In the genomic region with DNA sequence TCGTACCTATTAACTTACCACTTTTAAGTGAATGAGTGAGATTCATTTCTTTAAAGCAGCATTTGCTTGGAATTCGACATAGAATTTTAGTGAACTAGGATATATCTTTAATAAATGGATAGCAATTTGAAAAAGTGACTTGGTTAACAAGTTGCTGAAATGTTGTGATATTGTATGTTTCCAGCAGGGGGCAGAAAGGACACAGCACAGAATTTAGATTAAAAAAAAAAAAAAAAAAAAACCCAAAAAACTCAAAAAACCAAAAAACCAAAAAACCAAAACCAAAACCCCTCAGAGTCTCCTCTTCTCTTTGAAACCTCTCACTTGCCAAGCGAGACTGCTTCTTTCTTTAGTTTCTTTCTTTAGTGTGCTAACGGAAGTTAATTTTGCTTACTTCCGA, we compare ENCODE assay signal across 8 mouse cellular contexts. TPM values are rescaled to one million over a fixed set of nuclear protein-coding genes. Genes with fewer than 3 reads are reported as not detected.
A peak's percentile ranks its signal among the peaks of the same experiment; 100 is the strongest.
DNase-seq lines count a peak whose midpoint lies in the region; ATAC-seq and TF ChIP-seq lines count a peak whose summit lies in the region.

No protein-coding gene starts in this region.

- peak; percentile 33 for DNase-seq in kidney, postnatal 10 days
- peak; percentile 61 for DNase-seq in R1 (ENCODE audit: low read depth, low spot score)
- no peak for DNase-seq in gastrocnemius, postnatal 36 days
- no peak for DNase-seq in left cerebral cortex, adult 8-10 months (ENCODE audit: low spot score in 2 of 2)
- DNase-seq in forebrain, embryonic 10.5 days (ENCODE audit: extremely low spot score, low spot score) = no peak

- H3K9ac ChIP-seq in kidney, embryonic 15.5 days = no peak overlapping the region

- H3K9me3 ChIP-seq in kidney, embryonic 15.5 days (replicated peaks) = no peaks in the 10 kb centered on the region
- H3K9me3 ChIP-seq in E14TG2a.4 (ENCODE audit: low read length) = no peaks in the 10 kb centered on the region
- H3K9me3 ChIP-seq in forebrain, embryonic 10.5 days = no peaks in the 10 kb centered on the region

- no peak for ATAC-seq in kidney, embryonic 15.5 days (replicated peaks; ENCODE audit: low FRiP score)
- ATAC-seq in inflammation-experienced regulatory T-cells, adult 6 months = peak; percentile 28

- peak; percentile 36 for TF ChIP-seq CTCF in E14TG2a.4 (conservative IDR thresholded peaks at IDR 0.05; ENCODE audit: low read length)

- H3K36me3 ChIP-seq in kidney, embryonic 15.5 days = peaks cover 16% of the 10 kb centered on the region
- peaks cover 53% of the 10 kb centered on the region for H3K36me3 ChIP-seq in E14TG2a.4 (ENCODE audit: insufficient read depth, low read length)
- peaks cover 34% of the 10 kb centered on the region for H3K36me3 ChIP-seq in forebrain, embryonic 10.5 days (replicated peaks)

- no peak overlapping the region for H3K4me2 ChIP-seq in kidney, embryonic 15.5 days

- H3K4me3 ChIP-seq in kidney, embryonic 15.5 days (replicated peaks) = no peak overlapping the region
- H3K4me3 ChIP-seq in E14TG2a.4 (replicated peaks; ENCODE audit: low read length) = no peak overlapping the region
- H3K4me3 ChIP-seq in forebrain, embryonic 10.5 days = no peak overlapping the region

- no peak overlapping the region for H3K27ac ChIP-seq in kidney, embryonic 15.5 days
- no peak overlapping the region for H3K27ac ChIP-seq in forebrain, embryonic 10.5 days

- WGBS in kidney, embryonic 15.5 days = 74% methylated on average over 5 of the region's 5 CpGs
- 81% methylated on average over 5 of the region's 5 CpGs for WGBS in forebrain, embryonic 10.5 days

- intact Hi-C loops in gastrocnemius, postnatal 36 days (cut with DNase I) = loop anchor here (5.0 kb wide), 1 partner anchor 259 kb away; a partner anchor contains a TSS

- H3K27me3 ChIP-seq in kidney, embryonic 15.5 days = no peaks in the 10 kb centered on the region
- H3K27me3 ChIP-seq in E14TG2a.4 (ENCODE audit: insufficient read depth, low read length) = no peaks in the 10 kb centered on the region
- H3K27me3 ChIP-seq in forebrain, embryonic 10.5 days (ENCODE audit: poor library complexity, severe bottlenecking) = no peaks in the 10 kb centered on the region

- no peaks in the 10 kb centered on the region for H3K4me1 ChIP-seq in kidney, embryonic 15.5 days
- peaks cover 62% of the 10 kb centered on the region for H3K4me1 ChIP-seq in E14TG2a.4 (replicated peaks; ENCODE audit: low read depth, low read length)
- H3K4me1 ChIP-seq in forebrain, embryonic 10.5 days = peaks cover 5% of the 10 kb centered on the region; the same call in 1 of the 2 replicates

RNA-seq across cellular contexts. Expression of a gene that starts 24.6 kb away (rescaled TPM):
- polyA plus RNA-seq in kidney, embryonic 15.5 days (2015; fragmentation: Nextera tagmentation; extraction: Ambion mirVana) = 58.1 and 59.2 TPM in 2 replicates
- polyA plus RNA-seq in inflammation-experienced regulatory T-cells, adult 6 months (2017; shearing (Covaris generic)) = 10 to 100 TPM; 39.3 to 62.7 (median 43.0) TPM
- 10 to 100 TPM in 1 of 2 experiments, 1 to 10 TPM in 1; 9.3 to 12.8 TPM for total RNA-seq in gastrocnemius, postnatal 36 days (2021)
- 10 to 100 TPM; 24.6 to 25.7 (median 25.6) TPM for total RNA-seq in left cerebral cortex, adult 8-10 months (2022)
- polyA plus RNA-seq in forebrain, embryonic 10.5 days (2016; fragmentation: Nextera tagmentation; extraction: Ambion mirVana) = 77.3 and 84.4 TPM in 2 replicates

Comparison
In these comparisons a context has a peak if more than half of its experiments do, and no peak if none do; other contexts are left out.
1. DNase-seq: peak in kidney, postnatal 10 days (single experiment) and R1 (single experiment); none in gastrocnemius, postnatal 36 days (0 of 2), left cerebral cortex, adult 8-10 months (0 of 2) and forebrain, embryonic 10.5 days (single experiment).